ENCODE assay signal across 23 mouse cellular contexts in genomic region chr12:59890973-59891372, GRCm38 (mm10).
"Had no signal": no experiment of that assay in that cellular context is flagged by ENCODE, and none has a peak within 500 bp of the region (broad histone marks: within the 10 kb centered on the region; RNA-seq: fewer than 3 reads in every experiment).

No protein-coding gene starts in this region.

- H3K36me3 ChIP-seq: limb, embryonic 10.5 days; limb, embryonic 13.5 days; liver, embryonic 12.5 days; liver, embryonic 15.5 days; lung, embryonic 15.5 days; midbrain, embryonic 10.5 days; neural tube, embryonic 13.5 days; stomach, embryonic 15.5 days had no signal

- DNase-seq: kidney, adult 2 months; kidney, postnatal 25 days; layer of hippocampus, adult 9-11 months; liver; lung, adult 18-20 months; lung, postnatal 10 days; lung, postnatal 36 days; retina, postnatal 1 day; right cerebral cortex, postnatal 25 days; spleen, adult 18-20 months; thymus, postnatal 25 days had no signal

- H3K4me2 ChIP-seq: limb, embryonic 13.5 days; liver, embryonic 12.5 days; liver, embryonic 15.5 days; lung, embryonic 15.5 days; neural tube, embryonic 13.5 days; stomach, embryonic 15.5 days had no signal

- H3K27me3 ChIP-seq: limb, embryonic 13.5 days; liver, embryonic 12.5 days; liver, embryonic 15.5 days; lung, embryonic 15.5 days; megakaryocyte, embryonic 14.5 days; neural tube, embryonic 13.5 days; stomach, embryonic 15.5 days had no signal

- H3K4me3 ChIP-seq: layer of hippocampus, adult 2 months; limb, embryonic 10.5 days; limb, embryonic 13.5 days; liver, embryonic 12.5 days; liver, embryonic 15.5 days; lung, embryonic 15.5 days; megakaryocyte, embryonic 14.5 days; midbrain, embryonic 10.5 days; myocyte; neural tube, embryonic 13.5 days; stomach, embryonic 15.5 days had no signal

- ATAC-seq: liver, embryonic 12.5 days had no signal

- H3K9me3 ChIP-seq: limb, embryonic 10.5 days; limb, embryonic 13.5 days; liver, embryonic 12.5 days; liver, embryonic 15.5 days; lung, embryonic 15.5 days; megakaryocyte, embryonic 14.5 days; midbrain, embryonic 10.5 days; neural tube, embryonic 13.5 days; stomach, embryonic 15.5 days had no signal

- H3K4me1 ChIP-seq: limb, embryonic 10.5 days; limb, embryonic 13.5 days; liver, embryonic 12.5 days; liver, embryonic 15.5 days; lung, embryonic 15.5 days; megakaryocyte, embryonic 14.5 days; midbrain, embryonic 10.5 days; neural tube, embryonic 13.5 days; stomach, embryonic 15.5 days had no signal

- H3K9ac ChIP-seq: limb, embryonic 13.5 days; liver, embryonic 12.5 days; liver, embryonic 15.5 days; lung, embryonic 15.5 days; neural tube, embryonic 13.5 days; stomach, embryonic 15.5 days had no signal

- H3K27ac ChIP-seq: kidney, postnatal 0 days; layer of hippocampus, adult 2 months; limb, embryonic 10.5 days; limb, embryonic 13.5 days; liver, embryonic 12.5 days; liver, embryonic 15.5 days; lung, embryonic 15.5 days; midbrain, embryonic 10.5 days; neural tube, embryonic 13.5 days; stomach, embryonic 15.5 days had no signal
